Mouse (Mus musculus) layer of hippocampus, postnatal 36 days (tissue): ENCODE measurements around the gene Tgif1. TPM values are rescaled to one million over a fixed set of nuclear protein-coding genes. Genes with fewer than 3 reads are reported as not detected.

ENCODE experiments used
- DNase-seq, 2 experiments: peaks; one replicate each; pipeline ENCODE4 v3.0.0; 2022
- total RNA-seq, 2 experiments: library from RNA; stranded (reverse); gene quantifications; 2 replicates each; pipeline ENCODE4 v1.2.3; 2021

Gene Tgif1
- total RNA-seq: 1 to 10 TPM; 1.9 to 2.0 TPM

DNA sequence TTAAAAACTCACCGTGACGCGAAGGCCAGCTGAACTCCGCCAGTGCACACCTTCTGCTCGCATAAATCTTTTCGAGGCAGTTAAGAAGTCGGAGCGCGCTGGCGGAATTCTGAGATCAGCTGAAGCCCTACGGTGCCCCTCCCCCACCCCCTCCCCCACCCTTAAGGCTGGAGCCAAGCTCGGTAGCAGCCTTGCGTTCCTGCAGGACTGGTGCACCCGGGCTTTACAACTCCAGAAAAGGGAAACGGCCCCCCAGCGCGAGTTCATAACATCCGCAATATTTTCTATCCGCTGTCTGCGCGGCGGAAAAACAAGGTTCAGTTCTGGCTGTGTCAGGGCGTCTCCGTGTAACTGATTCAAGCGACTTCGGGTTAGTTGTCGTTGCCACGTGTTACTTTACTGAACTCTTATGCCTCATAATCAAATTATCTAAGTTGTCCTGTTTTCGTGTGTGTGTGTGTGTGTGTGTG is at the start of gene Tgif1:
Gene Tgif1, minus strand, starts transcription at position 111 of the 470 bp plus-strand sequence.
- DNase-seq: no peak

DNA sequence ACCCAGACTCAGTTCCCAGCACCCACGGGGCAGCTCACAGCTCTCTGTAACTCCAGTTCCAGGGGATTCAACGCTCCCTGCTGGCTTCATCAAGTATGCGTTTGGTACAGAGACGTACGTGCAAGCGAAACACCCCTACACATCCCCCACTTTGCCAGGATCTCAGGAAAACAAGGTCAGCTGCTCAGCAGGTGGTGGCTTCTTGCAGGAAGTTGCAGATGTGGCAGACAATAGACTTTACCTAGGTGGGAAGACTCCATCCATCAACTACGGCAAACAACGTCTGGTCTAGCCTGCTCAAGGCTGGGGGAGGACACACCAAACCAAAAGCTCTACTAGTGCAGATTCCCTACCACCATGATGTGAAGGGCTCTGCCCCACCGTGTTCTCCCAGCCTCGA is 47.3 kb upstream of the Tgif1 start:
- DNase-seq: no peak

DNA sequence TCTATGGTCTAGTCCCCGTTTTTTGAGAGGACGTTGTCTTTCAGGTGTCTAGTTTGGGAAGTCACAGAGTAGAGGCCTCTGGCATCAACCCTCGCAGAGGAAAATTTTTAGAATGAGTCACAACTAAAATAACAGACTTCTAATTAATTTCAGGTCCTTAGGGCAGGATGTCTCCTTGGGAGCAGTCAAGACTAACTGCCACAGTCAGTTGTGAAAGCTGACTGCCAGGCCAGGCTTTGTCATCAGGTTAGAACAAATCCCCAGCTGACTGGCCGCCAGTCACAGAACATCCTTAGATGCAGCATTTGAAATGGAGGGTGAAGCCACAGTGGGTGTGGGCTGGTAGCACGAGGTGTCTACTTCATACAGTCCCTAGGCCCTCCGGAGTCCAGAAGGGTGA is 46.3 kb upstream of the Tgif1 start:
- DNase-seq: no peak

DNA sequence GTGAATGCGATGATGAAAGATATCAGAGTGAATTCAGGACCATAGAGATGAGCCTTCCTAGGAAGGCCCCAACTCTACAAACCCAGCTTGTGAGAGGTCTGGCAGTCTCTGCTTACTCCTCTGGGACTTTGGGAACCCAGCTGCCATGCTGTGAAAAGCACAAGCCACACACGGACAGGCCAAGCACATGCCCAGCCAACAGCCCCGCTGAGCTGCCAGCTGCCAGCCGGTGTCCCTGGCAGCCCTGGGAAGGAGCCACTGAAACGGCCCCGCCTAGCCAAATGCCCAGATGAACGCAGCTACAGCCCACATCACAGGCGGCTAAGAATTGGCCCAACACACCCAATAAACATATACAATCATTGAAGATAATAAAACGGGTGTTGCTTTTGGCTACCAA is 41.5 kb upstream of the Tgif1 start:
- DNase-seq: peak; percentile 26 to 34

DNA sequence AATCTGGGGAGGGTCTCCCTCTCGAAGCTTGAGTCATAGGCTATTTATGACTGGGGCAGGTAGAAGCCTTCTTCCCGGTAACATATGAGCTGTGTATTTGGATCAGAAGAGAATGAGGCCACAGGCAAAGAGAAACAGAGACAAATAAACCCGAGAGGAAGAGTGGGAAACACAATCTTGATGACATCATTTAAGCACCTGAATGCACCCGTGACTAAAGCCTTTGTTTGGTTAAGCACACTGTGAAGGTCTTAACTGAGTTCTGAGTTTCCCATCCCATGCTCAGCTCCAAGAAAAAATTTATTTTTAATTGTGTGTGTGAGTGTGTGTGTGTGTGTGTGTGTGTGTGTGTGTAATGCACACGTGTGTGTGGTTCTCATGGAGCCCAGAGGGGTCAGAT is 39.8 kb upstream of the Tgif1 start:
- DNase-seq: no peak

DNA sequence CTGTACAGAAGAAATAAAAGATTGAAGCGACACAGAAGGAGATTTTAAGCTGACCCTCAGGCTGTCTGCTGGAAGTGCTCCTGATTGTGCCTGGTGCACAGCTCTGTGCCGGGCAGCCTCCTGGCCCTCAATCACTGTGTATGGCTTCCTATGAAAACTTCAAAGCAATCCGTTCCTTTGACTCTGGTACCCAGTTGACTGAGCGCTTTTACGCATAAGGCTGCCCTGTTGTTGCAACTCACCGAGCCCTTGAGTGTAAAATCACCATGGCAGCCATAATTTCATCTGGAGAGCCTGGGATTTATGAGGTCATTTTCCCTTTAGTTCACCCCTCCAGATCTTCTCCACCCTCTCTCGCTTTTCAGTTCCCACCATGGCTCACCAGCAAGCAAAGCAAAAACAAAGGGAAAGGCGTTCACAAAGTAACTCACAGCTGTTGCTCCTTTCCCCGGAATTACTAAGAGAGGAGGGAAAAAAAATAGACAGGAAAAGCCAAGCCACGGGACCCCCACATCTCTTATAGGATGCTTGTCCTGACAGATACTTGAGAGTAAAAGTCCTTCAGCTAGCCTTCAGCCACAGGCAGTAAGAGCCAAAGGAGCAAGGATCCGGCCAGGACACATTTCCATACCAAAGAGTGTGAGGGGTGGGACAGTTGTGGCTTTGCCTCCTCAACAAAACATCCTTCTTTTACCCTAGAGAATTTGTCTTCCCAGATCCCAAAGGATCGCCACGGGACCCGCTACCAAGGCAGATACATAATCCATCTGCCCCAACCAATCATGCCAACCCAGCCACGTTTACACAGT is 39.1 kb upstream of the Tgif1 start:
- DNase-seq: no peak

DNA sequence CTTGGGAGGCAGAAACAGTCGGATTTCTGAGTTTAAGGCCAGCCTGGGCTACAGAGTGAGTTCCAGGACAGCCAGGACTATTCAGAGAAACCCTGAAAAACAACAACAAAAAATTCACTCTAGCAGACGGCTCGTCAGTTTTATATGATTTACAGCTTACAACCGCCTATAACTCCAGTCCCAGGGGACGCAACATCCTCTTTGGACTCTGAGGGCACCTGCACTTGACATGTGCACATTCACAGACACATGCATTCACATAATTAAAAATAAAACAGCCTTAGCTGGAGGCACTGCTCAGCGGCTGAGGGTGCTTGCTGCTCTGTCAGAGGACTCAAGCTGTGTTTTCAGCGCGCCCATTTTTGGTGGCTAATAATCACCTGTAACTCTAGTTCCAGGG is 37.2 kb upstream of the Tgif1 start:
- DNase-seq: no peak

DNA sequence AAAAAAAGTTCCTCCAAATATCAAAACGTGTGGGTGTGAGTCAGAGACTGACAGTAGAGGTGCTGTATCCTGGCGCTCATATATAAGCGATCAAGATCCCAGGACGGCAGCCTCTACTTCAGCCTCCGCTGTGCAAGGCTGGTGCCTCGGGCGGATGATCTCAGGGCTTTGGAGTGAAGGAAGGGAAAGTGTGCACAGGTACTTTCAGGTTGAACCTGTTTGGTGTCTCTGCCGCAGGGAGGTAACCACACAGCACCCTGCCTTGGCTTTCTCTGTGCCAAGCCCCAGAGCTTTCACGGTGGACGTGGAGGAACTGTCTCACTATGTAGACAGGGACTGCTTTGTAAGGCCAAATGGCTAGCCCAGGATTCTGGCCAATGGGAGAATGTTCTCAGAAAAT is 35.3 kb upstream of the Tgif1 start:
- DNase-seq: no peak

DNA sequence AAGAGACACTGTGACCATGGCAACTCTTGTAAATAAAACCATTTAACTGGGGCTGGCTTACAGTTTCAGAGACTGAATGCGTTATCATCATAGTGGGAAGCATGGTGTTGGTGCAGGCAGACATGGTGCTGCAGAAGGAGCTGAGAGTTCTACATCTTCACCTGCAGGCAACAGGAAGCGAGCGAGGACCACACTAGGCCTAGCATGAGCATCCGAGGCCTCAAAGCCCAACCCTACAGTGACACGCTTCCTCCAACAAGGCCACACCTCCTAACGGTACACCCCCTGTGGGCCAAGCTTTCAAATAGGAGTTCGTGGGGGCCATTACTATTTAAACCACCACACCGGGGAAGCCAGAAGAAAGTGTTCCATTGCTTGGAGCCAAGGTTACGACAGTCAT is 34.5 kb upstream of the Tgif1 start:
- DNase-seq: no peak

DNA sequence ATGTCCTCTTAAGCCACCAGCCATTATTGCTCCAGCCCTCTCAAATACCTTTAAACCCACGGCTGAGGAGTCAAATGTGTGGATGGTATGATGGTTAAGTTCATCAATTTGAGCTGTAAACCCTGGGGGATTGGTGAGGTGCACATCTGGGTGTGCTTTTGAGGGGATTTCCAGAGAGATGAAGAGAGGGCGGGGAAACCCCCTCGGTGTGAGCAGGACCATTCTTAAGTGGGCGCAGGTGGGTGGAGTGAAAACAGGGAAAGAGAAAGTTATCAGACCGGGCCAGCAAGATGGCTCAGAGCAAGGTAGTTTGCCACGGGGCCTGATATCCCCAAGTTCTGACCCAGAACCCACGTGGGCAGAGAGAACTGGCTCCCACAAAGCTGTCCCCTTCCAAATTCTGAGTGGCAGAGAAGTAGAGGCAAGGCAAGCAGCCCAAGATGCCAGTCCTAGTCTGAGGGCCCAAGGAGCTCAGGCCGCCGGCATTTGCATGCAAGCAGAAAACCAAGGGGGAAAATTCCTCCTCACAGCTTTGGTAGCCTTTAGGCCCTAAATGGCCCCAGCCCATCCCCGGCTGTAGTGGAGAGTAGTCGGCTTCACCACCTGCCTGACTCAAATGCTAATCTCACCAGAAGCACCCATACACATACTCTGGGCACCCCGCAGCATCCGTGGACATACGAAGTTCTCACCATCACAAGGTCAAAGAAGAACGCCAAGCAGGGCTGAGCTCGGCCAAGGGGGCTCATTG is 33.5 kb upstream of the Tgif1 start:
- DNase-seq: no peak

DNA sequence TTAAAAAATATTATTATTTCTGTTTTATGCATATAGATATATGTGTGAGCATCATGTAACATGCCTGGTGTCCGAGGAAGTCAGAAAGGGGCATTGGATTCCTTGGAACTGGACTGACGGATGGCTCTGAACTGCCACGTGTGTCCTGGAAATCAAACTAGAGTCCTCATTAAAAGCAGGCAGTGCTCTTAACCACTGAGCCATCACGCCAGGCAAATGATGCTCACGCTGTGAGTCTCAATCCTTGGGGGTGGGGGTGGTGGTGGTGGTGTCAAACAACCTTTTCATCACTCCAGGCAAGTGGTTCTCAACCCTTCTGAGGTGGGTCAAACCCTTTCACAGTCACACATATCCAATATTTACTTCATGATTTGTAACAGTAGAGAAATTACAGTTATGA is 32.5 kb upstream of the Tgif1 start:
- no peak for DNase-seq

DNA sequence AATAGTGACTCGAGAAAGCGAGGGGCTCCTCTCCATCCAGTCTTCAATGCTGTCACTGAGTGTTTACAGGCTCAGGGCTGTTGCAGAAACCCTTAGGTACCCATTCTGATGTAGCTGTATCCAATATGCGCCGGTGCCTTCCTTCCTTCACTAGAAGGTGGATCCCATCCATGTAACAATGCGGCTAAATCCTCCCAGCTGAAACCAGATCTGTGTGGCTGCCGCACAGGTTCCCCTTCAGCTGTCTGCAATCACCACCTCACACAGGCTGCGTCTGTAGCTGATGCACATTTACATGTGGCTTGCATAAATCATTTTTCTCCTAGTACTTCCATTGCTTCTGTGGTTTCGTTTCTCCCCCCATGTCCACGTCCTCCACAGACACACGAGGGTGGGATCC is 28.6 kb upstream of the Tgif1 start:
- DNase-seq: no peak

DNA sequence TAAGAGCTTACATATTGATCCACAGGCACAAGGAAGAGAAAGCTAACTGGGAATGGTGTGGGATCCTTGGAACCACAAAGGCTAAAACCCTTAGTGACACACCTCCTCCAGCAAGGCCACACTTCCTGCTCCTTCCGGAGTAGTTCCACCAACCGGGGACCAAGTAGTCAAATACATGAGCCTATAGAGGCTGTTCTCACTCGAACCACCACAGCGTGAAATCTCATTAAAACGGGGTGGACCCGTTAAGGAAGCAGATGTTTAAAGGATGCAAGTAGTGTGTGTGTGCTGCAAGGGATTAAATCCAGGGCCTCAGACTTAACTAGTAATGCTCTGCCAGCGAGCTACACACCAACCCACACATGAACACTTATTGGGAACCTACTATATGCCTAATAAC is 27.8 kb upstream of the Tgif1 start:
- DNase-seq: no peak

DNA sequence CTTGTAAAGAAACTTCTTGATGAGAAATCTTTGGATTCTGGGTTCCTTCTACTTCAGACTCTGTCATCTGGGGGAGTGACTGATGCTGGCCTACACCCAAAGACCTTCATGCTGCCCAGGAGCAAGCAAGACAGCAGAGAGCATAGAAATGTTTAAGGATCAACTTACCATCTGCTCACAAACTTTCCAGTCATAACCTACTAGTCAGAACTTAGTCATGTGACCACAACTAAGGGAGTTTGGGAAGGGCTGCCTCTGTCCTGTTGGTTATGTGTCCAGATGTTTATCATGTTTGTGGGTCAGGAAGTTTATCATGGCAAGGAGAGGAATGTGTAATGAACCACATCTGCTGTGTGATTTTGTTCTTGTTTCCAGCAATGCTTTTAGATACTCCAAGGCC is 24.9 kb upstream of the Tgif1 start:
- no peak for DNase-seq

DNA sequence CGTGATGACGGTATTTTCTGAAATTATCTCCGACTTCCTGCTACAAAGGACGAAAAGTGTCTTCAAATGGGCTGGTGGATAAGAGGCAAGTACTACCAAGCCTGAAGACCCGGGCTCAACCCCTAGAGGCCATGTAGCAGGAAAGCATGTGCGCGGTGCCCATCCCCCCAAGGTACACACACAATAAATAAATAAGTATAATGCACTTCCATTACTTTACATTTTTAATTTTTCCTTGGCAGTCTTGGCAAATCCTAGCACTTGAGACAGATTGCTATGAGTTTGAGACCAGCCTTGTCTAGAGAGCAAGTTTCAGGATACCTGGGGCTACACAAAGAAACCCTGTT is 20.4 kb upstream of the Tgif1 start:
- DNase-seq: no peak

DNA sequence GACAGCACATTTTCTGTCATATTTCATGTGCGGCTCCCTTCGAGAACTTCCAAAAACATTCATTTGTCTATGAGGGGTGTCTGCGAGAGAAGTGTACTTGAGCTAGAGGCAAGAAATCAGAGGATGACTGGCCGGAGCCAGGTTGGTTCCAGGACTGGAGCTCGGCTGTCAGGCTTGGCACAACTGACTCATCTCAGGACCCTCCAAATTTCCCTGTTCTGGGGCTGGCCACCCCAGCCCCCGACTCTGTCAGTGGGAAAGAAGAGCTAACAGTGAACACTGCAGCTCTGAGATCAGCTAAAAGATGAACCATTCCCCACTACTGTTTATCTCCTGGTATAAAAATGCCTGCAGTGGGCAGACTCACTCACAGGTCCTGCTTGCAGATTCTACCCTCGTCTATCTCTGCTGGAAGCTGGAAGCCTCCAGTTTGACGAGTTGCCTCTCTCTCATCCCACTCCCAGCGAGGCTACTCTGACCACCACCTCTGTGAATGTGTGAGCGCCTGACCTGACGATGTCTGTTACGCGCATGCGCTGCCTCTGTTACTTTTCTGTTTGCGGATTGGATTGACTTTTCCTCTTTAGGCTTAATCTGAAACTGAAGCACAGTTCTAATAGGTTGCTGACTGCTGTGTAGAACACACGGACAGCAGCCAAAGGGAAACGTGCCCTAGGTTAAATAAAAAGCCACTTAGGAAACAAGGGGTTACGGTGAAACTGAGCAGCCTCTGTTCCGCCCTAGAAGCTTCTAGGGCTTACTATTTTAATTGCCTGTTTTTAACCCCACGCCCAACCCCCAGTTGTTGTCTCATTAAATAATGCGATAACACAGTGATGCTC is 19.8 kb upstream of the Tgif1 start:
- peak; percentile 33 to 38 for DNase-seq

DNA sequence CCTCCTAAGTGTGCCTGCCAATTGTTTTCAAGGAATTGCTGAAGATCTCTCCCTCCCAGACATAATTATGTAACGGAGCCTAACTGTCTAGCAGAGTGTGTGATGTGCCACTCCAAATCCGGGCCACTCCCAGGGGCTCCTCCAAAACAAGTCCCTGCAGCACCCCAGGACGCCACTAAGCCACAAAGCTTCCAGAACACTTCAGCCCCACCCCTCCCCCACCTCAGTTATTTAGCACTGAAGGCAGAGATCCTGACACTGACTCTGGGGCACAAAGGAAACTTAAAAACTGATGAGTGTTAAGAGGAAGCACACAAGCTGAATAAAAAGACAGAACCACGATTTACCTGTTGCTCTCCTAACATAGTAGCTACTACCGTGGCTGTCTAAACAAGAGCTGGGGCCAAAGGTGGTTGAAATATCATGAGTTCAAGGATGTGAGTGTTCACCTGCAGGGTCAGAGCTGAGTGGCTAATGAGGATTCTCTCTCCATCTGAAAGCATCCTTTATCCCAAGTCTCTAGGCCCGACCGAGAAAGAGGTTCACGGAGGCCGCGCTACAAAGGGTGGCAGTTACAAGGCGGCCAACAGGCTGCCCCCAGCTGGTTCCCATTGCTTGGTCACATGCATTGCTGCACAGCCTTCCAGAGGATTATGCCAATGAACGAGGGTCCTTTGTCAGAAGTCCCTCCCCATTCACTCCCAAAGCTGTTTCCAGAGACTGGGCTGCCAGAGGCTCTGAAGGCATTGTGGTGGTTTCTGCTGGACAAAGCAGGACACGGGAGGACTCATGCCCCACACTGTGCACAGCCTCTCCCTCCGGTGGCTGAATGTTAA is 19.0 kb upstream of the Tgif1 start:
- DNase-seq: no peak

DNA sequence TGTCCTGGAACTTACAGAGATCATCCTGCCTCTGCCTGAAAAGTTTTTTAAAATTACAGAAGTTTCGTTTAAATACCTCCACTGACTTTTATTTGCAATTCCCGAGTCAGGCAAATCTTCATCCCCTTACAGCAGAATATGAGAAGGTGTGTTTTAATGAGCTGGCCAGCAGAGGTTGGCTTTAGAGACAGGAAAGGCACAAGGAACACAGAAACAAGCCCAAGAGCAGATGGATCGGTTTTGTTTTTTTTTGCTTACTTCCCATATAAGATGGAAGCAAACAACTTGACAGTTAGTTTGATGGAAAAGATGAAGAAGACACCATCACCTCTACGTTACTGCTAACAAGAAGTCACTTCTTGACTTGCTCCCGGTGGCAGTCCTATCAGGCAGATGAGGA is 18.3 kb upstream of the Tgif1 start:
- no peak for DNase-seq

DNA sequence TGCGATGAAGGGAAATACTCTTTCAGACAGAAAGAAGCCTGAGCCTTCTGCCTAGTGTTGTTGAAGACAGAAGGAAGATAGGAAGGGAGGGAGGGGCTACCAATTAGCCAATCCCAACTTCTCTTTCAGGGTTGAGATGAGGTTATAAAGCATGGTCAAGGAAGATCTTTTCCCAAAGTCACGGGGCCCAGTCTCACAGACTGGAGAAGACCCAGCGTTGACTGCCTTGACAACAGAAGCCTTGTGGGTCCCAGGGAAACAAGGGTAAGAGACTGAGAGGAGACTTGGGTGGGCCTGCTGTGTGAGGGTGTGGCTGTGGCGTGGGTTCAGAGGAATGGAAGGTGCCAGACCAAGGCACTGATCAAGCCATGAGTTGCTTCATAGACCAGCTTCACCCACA is 17.2 kb upstream of the Tgif1 start:
- DNase-seq: no peak

DNA sequence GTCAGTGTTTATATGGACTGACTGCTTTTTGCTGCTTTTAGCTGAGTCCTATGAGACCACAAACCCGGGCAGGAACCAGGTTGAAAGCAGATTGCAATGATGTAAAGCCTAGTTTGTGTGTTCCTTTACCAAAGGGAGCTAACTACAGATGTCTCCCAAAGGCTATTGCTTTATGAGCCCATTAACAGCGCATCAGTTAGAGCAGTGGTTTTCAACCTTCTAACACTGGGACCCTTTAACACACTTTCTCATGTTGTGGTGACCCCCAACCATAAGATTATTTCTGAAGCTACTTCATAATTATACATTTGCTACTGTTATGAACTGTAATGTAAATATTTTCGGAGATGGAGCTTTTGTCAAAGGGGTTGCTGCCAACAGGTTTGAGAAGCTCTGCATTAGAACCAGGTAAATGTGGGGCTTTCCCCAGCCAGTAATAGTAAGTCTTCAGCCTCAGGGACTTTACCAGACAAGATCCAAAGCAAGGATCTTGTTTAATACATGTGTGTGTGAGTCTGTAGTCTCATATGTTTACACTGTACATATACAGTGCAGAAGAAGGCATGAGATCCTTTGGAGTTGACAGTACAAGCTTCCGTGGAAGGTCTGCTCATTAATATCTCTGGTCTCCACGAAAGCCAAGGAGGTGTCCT is 15.4 kb upstream of the Tgif1 start:
- DNase-seq: no peak

DNA sequence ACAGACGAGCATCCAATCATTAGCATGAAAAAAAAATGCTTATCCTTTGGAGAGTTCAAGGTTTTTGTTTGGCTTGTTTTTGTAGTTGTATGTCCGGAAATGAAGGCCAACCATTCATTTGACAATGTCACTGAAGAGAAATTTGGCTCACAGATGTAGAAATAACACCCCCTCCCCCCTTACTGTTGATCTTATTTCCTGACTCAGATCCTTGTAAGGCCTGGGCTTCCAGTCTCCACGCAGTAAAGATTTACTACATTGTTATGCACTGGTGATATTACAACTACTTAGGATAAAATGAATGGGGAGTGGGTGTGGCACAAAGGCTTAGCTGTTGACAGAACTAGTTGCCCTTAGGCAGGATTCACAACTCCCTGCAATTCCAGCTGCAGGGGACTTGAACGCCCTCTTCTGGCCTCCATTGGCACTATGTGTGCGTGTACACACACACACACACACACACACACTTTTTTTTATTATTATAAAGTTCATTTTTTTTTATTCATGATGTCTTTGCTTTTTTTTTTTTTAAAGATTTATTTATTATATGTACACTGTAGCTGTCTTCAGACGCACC is 13.3 kb upstream of the Tgif1 start:
- DNase-seq: no peak
